Mouse (Mus musculus) cerebellum, adult 18-20 months (tissue): ENCODE results near the gene Fry.

Experiments used
- DNase-seq, 2 experiments: peaks; one replicate each; pipeline ENCODE4 v3.0.0; 2021

Gene Fry

GRCm38 (mm10) chr5:150229776-150230175 is 111.3 kb downstream of the Fry start:
- DNase-seq = no peak

- peak; percentile 40 to 64 for DNase-seq
These were observed 114.0 kb downstream of the Fry start for GRCm38 (mm10) chr5:150232159-150233150.

GRCm38 (mm10) chr5:150233154-150233886 is 114.9 kb downstream of the Fry start:
- DNase-seq = peak; percentile 84 to 87

GRCm38 (mm10) chr5:150235931-150236330 is 117.5 kb downstream of the Fry start:
- peak; percentile 71 to 83 for DNase-seq

GRCm38 (mm10) chr5:150236597-150236996 is 118.2 kb downstream of the Fry start:
- DNase-seq = no peak

GRCm38 (mm10) chr5:150241638-150242037 is 123.2 kb downstream of the Fry start:
- DNase-seq = peak in 1 of 2 experiments; percentile 44

- DNase-seq = no peak
These were observed 128.3 kb downstream of the Fry start for GRCm38 (mm10) chr5:150246737-150247136.

- no peak for DNase-seq
These were observed 139.3 kb downstream of the Fry start for GRCm38 (mm10) chr5:150257764-150258163.

- peak; percentile 83 to 87 for DNase-seq
These were observed 141.0 kb downstream of the Fry start for GRCm38 (mm10) chr5:150259191-150260053.

- no peak for DNase-seq
These were observed 141.6 kb downstream of the Fry start for GRCm38 (mm10) chr5:150260054-150260386.

GRCm38 (mm10) chr5:150261361-150261760 is 142.9 kb downstream of the Fry start:
- no peak for DNase-seq

- peak; percentile 74 to 80 for DNase-seq
These were observed 143.7 kb downstream of the Fry start for GRCm38 (mm10) chr5:150262046-150262716.

GRCm38 (mm10) chr5:150262717-150263103 is 144.3 kb downstream of the Fry start:
- DNase-seq = no peak

GRCm38 (mm10) chr5:150263162-150263561 is 144.7 kb downstream of the Fry start:
- DNase-seq = no peak

- no peak for DNase-seq
These were observed 145.2 kb downstream of the Fry start for GRCm38 (mm10) chr5:150263656-150264055.

- no peak for DNase-seq
These were observed 146.6 kb downstream of the Fry start for GRCm38 (mm10) chr5:150265005-150265404.

- no peak for DNase-seq
These were observed 147.5 kb downstream of the Fry start for GRCm38 (mm10) chr5:150265953-150266352.

- DNase-seq = no peak
These were observed 149.8 kb downstream of the Fry start for GRCm38 (mm10) chr5:150268261-150268660.

- DNase-seq = no peak
These were observed 152.0 kb downstream of the Fry start for GRCm38 (mm10) chr5:150270468-150270867.

GRCm38 (mm10) chr5:150272173-150272572 is 153.7 kb downstream of the Fry start:
- DNase-seq = no peak

- DNase-seq = no peak
These were observed 156.9 kb downstream of the Fry start for GRCm38 (mm10) chr5:150275314-150275713.

- DNase-seq = peak in 1 of 2 experiments; percentile 24
These were observed 158.2 kb downstream of the Fry start for GRCm38 (mm10) chr5:150276611-150277010.
